Mouse (Mus musculus) kidney, adult 2 months (tissue): ENCODE results near the gene Zmiz1. TPM values are rescaled to one million over a fixed set of nuclear protein-coding genes. Genes with fewer than 3 reads are reported as not detected.
A peak's percentile ranks its signal among the peaks of the same experiment; 100 is the strongest.

ENCODE experiments used
- DNase-seq: peaks from one replicate; pipeline ENCODE4 v3.0.0; 2021
- H3K27ac ChIP-seq: fragments of 200-500 bp; 2 replicates; pipeline ENCODE4 v1.5.1; 2012; ENCODE audit warnings: low read depth, low read length, control low read depth, inconsistent platforms; ENCODE audit not compliant: insufficient read depth
- H3K27me3 ChIP-seq: fragments of 200-500 bp; replicated peaks from 2 replicates; pipeline ENCODE4 v1.6.1; 2012; ENCODE audit warnings: mild to moderate bottlenecking, moderate library complexity, low read length, inconsistent platforms; ENCODE audit not compliant: control insufficient read depth, insufficient read depth
- H3K36me3 ChIP-seq: fragments of 200-500 bp; 2 replicates; pipeline ENCODE4 v1.6.1; 2012; ENCODE audit warnings: mild to moderate bottlenecking, moderate library complexity, low read length, inconsistent platforms; ENCODE audit not compliant: control insufficient read depth, insufficient read depth
- H3K4me1 ChIP-seq: fragments of 200-500 bp; 2 replicates; pipeline ENCODE4 v1.6.1; 2011; ENCODE audit warnings: low read length; ENCODE audit not compliant: control insufficient read depth, insufficient read depth
- H3K4me3 ChIP-seq: fragments of 200-500 bp; 2 replicates; pipeline ENCODE4 v1.5.1; 2011; ENCODE audit warnings: mild to moderate bottlenecking, low read depth, low read length, control low read depth; ENCODE audit not compliant: insufficient read depth
- CTCF ChIP-seq: fragments of 200-500 bp; conservative IDR thresholded peaks from 2 replicates; pipeline ENCODE4 v1.5.1; 2011; ENCODE audit warnings: low read depth, mild to moderate bottlenecking, control low read depth, low read length, moderate library complexity, mixed read lengths; ENCODE audit not compliant: insufficient read depth, insufficient read length
- POLR2A ChIP-seq: fragments of 200-500 bp; IDR thresholded peaks from one replicate; pipeline ENCODE4 v1.6.1; 2011; ENCODE audit warnings: low read depth, low read length, control low read depth
- WGBS: fragments of 180-500 bp; shearing (Covaris S2); methylation state at CpG from one replicate; pipeline ENCODE4 v1.1.7; 2018; 5-methylcytosine and 5-hydroxymethylcytosine counted together
- polyA plus RNA-seq: library from polyadenylated mRNA; depleted of rRNA; stranded (reverse); fragments of >200 nt; gene quantifications from 2 replicates; pipeline ENCODE4 v1.2.3, GENCODE M21; 2012

The Zmiz1 gene
- polyA plus RNA-seq, 1 experiment, result 42.6 TPM

- Histone ChIP-seq H3K27ac (no peak overlapping the region), H3K4me1 (peaks cover 55% of the 10 kb centered on the region), H3K36me3 (no peaks in the 10 kb centered on the region; the same call in 1 of the 2 replicates), H3K4me3 (no peak overlapping the region), H3K27me3 (no peaks in the 10 kb centered on the region)
- 83% methylated on average over 3 of the region's 3 CpGs for WGBS
- DNase-seq, result no peak
- TF ChIP-seq CTCF (no peak), POLR2A (no peak)
These were observed 43.4 kb downstream of the Zmiz1 start for GRCm38 (mm10) chr14:25502355-25502754.

DNA sequence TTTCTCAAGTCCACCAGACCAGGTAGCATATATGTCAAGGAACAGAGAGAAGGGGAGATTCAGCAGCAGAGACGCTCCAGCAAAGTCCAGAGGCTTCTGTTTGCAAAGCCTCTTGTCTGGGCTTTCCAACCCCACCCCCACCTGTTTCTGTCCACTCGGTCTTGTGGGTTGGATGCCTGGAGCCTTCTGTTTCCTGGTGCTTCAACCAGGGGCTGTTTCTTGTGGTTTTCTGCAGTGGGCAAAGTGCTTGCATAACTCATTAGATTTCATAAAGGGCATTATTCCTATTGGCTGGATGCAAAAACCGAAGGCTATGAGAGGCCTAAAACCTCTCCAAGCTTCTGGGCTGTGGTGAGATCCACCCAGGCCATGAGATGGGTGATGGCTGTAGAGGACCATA is 45.3 kb downstream of the Zmiz1 start:
- Histone ChIP-seq H3K27me3 (no peaks in the 10 kb centered on the region), H3K4me3 (no peak overlapping the region), H3K4me1 (peaks cover 54% of the 10 kb centered on the region), H3K27ac (no peak overlapping the region), H3K36me3 (no peaks in the 10 kb centered on the region; the same call in 1 of the 2 replicates)
- no peak for DNase-seq
- 74% methylated on average over 3 of the region's 3 CpGs for WGBS
- no peak for TF ChIP-seq POLR2A
- no peak for TF ChIP-seq CTCF

GRCm38 (mm10) chr14:25505201-25505671 is 46.3 kb downstream of the Zmiz1 start:
- Histone ChIP-seq H3K27me3 (no peaks in the 10 kb centered on the region), H3K4me3 (no peak overlapping the region), H3K4me1 (peaks cover 53% of the 10 kb centered on the region), H3K27ac (0 out of 2 replicates have a peak overlapping the region, but pooled peaks have one; percentile 44), H3K36me3 (no peaks in the 10 kb centered on the region; the same call in 1 of the 2 replicates)
- TF ChIP-seq CTCF (no peak), POLR2A (no peak)
- WGBS, result 30% methylated on average over 6 of the region's 6 CpGs
- no peak for DNase-seq

DNA sequence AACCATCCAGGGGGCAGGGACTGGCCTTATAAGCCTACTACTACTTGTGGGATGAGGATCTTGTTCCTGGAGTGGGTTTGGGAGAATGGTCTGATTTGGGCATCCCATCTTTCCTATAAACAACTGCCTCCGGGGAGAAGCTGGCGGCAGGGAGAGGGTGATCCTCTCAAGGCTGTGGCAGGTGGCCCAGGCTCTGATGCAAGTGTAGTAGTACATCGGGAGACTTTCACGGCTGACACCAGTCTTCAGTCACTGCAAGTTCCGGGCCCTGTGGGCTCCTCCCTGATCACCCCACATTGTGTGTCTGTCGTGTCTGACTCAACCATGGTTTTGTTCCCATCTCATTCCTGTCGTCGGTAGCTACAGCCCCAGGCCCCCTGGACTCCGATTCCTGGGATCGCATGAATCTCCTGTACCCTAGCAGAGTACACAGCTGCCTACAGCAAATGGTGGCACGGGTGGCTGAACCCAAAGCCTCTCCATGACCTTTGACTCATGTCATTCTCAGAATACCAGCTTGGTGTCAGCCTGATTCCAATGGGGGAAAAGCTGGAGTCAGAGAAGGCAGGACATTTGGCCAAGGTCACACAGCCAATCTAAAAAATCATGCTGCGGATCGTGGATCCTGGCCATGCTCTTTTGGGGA is 49.2 kb downstream of the Zmiz1 start:
- H3K27ac ChIP-seq, result peak overlapping the region; percentile 84
- peak; percentile 68 for DNase-seq
- no peaks in the 10 kb centered on the region for H3K27me3 ChIP-seq
- TF ChIP-seq CTCF (no peak), POLR2A (no peak)
- H3K4me3 ChIP-seq, result no peak overlapping the region
- peaks cover 53% of the 10 kb centered on the region for H3K4me1 ChIP-seq
- no peaks in the 10 kb centered on the region for H3K36me3 ChIP-seq
- 54% methylated on average over 13 of the region's 13 CpGs for WGBS

GRCm38 (mm10) chr14:25508757-25509139 is 49.8 kb downstream of the Zmiz1 start:
- H3K27me3 ChIP-seq, result no peaks in the 10 kb centered on the region
- H3K4me1 ChIP-seq, result peaks cover 53% of the 10 kb centered on the region
- TF ChIP-seq CTCF (no peak), POLR2A (no peak)
- peak; percentile 89 for DNase-seq
- no peaks in the 10 kb centered on the region for H3K36me3 ChIP-seq
- peak overlapping the region; percentile 84 for H3K27ac ChIP-seq
- H3K4me3 ChIP-seq, result no peak overlapping the region
- WGBS, result 41% methylated on average over 5 of the region's 5 CpGs

GRCm38 (mm10) chr14:25509450-25510129 is 50.6 kb downstream of the Zmiz1 start:
- peaks cover 53% of the 10 kb centered on the region for H3K4me1 ChIP-seq
- no peak overlapping the region for H3K4me3 ChIP-seq
- H3K36me3 ChIP-seq, result no peaks in the 10 kb centered on the region
- no peak overlapping the region for H3K27ac ChIP-seq
- H3K27me3 ChIP-seq, result no peaks in the 10 kb centered on the region
- TF ChIP-seq POLR2A (no peak), CTCF (no peak)
- 84% methylated on average over 20 of the region's 20 CpGs for WGBS
- DNase-seq, result no peak

DNA sequence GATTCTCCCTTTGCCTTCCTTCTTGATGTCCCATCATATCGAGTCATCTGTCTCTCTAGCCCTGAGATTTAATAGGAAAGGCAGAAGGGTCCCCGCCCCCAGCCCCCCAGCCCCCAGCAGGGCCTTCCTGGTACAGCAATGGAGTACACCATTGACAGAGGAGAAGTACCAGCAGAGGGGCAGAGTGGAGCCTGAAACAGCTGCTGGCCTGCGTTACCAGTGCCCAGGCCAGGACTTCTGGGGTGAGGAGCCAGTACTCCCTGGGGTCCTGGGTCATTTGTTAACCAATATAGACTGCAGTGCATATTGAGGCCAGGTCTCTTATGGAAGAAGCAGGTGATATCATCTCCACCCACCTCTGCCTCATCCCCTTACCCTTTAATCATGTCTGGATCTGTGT is 51.4 kb downstream of the Zmiz1 start:
- 73% methylated on average over 3 of the region's 3 CpGs for WGBS
- no peak for TF ChIP-seq CTCF
- no peak for TF ChIP-seq POLR2A
- Histone ChIP-seq H3K4me1 (peaks cover 54% of the 10 kb centered on the region), H3K36me3 (no peaks in the 10 kb centered on the region), H3K4me3 (no peak overlapping the region), H3K27me3 (no peaks in the 10 kb centered on the region), H3K27ac (no peak overlapping the region)
- no peak for DNase-seq
